Mouse (Mus musculus): Measurements from ENCODE around the gene Naglu.
"Not testable (repeated sequence)": the region's sequence is repeated elsewhere in the genome, so short reads cannot be mapped to it uniquely, and the experiment has no call there.

Naglu gene

DNA sequence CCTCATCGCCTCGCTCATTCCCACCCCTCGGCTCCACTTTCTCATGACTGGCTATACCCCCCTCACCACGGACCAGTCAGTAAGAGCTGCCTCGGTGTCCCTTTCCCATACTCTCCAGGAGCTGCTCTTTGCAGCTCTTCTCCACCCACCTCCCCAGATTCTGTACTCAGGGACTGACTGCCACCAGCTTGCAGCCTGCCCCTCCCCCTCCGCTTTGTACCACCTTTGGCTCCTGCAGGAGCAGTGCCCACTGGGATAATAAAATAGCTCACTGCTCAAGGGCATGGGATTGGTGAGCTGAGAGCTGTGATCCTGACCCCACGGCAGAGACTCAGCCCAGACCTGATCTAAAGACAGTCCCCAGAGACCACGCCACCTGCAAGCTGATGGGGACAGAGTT is 54.7 kb downstream of the Naglu start:
- DNase-seq (ENCODE audit: low spot score in 2 of 2) = not testable (repeated sequence)

DNA sequence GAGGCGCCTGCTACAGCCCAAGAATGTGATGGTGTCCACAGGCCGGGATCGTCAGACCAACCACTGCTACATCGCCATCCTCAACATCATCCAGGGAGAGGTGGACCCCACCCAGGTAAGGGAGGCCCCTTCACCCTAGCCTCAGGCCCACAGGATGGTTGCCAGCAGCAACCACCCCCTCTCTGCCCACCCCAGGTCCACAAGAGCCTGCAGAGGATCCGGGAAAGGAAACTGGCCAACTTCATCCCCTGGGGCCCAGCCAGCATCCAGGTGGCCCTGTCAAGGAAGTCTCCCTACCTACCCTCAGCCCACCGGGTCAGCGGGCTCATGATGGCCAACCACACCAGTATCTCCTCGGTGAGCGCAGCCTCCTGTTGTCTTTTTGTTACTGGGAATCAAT is 55.2 kb downstream of the Naglu start:
- not testable (repeated sequence) for DNase-seq (ENCODE audit: low spot score in 2 of 2)

DNA sequence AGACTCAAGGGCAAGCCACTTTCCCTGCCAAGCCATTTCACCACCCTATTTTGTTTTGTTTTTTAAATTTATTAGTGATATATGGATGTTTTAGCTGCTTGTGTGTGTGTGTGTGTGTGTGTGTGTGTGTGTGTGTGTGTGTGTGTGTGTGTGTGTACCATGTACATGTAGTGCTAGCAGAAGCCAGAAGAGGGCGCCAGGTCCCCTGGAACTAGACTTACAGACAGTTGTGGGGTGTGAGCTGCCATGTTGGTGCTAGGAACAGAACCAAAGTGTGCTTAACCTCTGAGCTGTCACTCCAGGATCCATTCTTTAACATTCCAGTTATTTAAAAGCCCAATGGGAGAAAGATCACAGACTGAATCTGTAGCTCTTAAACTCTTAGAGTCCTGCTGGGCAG is 57.3 kb downstream of the Naglu start:
- no peak for DNase-seq (ENCODE audit: low spot score in 2 of 2)
